Mouse (Mus musculus) testis, adult 2 months (tissue): ENCODE results near the gene Ak2.

Experiments used
- CTCF ChIP-seq: fragments of 200-500 bp; IDR thresholded peaks from 2 replicates; pipeline ENCODE4 v1.5.1; 2012; ENCODE audit warnings: low read depth, mild to moderate bottlenecking, inconsistent platforms, low read length, moderate library complexity; ENCODE audit not compliant: control insufficient read depth, insufficient read depth, insufficient replicate concordance
- POLR2A ChIP-seq: fragments of 200-500 bp; IDR thresholded peaks from 2 replicates; pipeline ENCODE4 v1.6.1; 2012; ENCODE audit warnings: low read depth, mild to moderate bottlenecking, inconsistent platforms, low read length, moderate library complexity; ENCODE audit not compliant: control insufficient read depth

GRCm38 (mm10) chr4:129035851-129036445 lies 44.2 kb downstream of the Ak2 start:
- TF ChIP-seq CTCF (no peak), POLR2A (no peak)
